Mouse (Mus musculus) Patski (cell line): ENCODE measurements around the gene Gm973. TPM values are rescaled to one million over a fixed set of nuclear protein-coding genes. Genes with fewer than 3 reads are reported as not detected.

Experiments
- ATAC-seq: fragments of 100-300 bp; one replicate; pipeline ENCODE4 v1.8.0; 2021
- CTCF ChIA-PET: fragments of 350-600 bp; sonication (Branson Sonifier 250); formaldehyde crosslinking; loops from one replicate; lab custom pipeline; 2022; ENCODE audit warnings: inconsistent platforms; lab: Charles Lee
- POLR2A ChIA-PET: fragments of 350-600 bp; sonication (Branson Sonifier 250); formaldehyde crosslinking; loops from one replicate; lab custom pipeline; 2022; ENCODE audit warnings: antibody characterized with exemption, inconsistent platforms; lab: Charles Lee
- DNase-seq: peaks from one replicate; pipeline ENCODE4 v3.0.0-alpha.2; 2011; ENCODE audit warnings: low read depth, low spot score
- H3K27me3 ChIP-seq: fragments of 371-371 bp; one replicate; pipeline ENCODE4 v1.5.1; 2021
- CTCF ChIP-seq: fragments of 100-300 bp; IDR thresholded peaks from one replicate; pipeline ENCODE4 v1.5.1; 2021
- in situ Hi-C: fragments of 300-500 bp; cut with MboI; formaldehyde crosslinking; loops from 3 replicates; pipeline ENCODE4 v1.11.1; 2018; ENCODE audit warnings: low pct_unique_long_range_greater_than_20kb, mixed read lengths
- polyA plus RNA-seq: library from polyadenylated mRNA; unstranded; gene quantifications from one replicate; pipeline ENCODE4 v1.2.3, GENCODE M21; 2021

Gene Gm973
- polyA plus RNA-seq, 1 experiment from 2014 or later = 0.13 TPM

DNA sequence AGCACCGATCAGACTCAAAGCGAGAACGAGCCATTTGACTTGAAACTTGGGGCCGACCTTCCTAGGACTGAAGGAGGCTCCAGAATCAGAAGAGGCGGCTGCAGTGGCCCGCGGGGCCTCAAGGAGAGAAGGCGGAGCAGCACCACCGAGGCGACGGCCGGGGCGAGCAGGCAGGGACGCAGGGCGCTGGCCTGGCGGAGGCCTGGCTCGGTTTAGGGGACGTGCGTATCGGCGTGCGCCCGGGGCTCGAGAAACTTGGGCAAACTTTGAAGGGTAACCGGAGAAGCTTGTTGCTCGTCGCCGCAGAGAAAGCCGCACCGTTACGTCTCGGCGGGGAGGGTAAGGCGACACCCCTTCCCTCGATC lies 33.8 kb upstream of the Gm973 start, which contains the start of gene Fzd7:
Fzd7 (plus strand) TSS at position 94 of the 365 bp plus-strand sequence.
- no peaks in the 10 kb centered on the region for H3K27me3 ChIP-seq
- TF ChIP-seq CTCF = no peak
- ChIA-PET POLR2A (interaction anchor here (1.3 to 1.6 kb wide), 2 partner anchors 10 to 101 kb away, joined by 3 to 4 read pairs; no protein-coding TSS in a partner anchor), CTCF (interaction anchor here (1.6 to 1.9 kb wide), 2 partner anchors 10 to 102 kb away, joined by 3 to 5 read pairs; no protein-coding TSS in a partner anchor)
- no peak for DNase-seq
- in situ Hi-C loops = no loop called here
- ATAC-seq = peak; percentile 46

DNA sequence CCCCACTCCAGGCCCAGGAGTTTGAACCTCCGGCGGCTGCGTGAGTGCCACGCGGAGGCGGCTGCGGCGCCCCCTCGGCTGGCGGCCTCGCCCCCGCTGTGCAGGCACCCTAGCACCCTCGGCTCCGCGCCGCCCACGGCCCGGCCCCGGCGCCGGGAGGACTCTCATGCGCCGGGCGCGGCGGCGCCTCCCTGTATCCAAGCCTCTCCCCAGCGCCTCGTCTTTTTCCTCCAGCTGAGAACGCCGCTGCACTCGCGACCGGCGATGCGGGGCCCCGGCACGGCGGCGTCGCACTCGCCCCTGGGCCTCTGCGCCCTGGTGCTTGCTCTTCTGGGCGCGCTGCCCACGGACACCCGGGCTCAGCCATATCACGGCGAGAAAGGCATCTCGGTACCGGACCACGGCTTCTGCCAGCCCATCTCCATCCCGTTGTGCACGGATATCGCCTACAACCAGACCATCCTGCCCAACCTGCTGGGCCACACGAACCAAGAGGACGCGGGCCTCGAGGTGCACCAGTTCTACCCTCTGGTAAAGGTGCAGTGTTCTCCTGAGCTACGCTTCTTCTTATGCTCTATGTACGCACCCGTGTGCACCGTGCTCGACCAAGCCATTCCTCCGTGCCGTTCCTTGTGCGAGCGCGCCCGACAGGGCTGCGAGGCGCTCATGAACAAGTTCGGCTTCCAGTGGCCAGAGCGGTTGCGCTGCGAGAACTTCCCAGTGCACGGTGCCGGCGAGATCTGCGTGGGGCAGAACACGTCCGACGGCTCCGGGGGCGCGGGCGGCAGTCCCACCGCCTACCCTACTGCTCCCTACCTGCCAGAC lies 33.2 kb upstream of the Gm973 start:
- ChIA-PET POLR2A (interaction anchor here (0.6 to 1.6 kb wide), 4 partner anchors 9 to 101 kb away, joined by 3 to 5 read pairs (median 4); no protein-coding TSS in a partner anchor), CTCF (interaction anchor here (1.9 kb wide), 1 partner anchor 101 kb away, joined by 5 read pairs; no protein-coding TSS in a partner anchor)
- TF ChIP-seq CTCF = no peak
- no peaks in the 10 kb centered on the region for H3K27me3 ChIP-seq
- DNase-seq = no peak
- in situ Hi-C loops = no loop called here
- ATAC-seq = peak; percentile 31

DNA sequence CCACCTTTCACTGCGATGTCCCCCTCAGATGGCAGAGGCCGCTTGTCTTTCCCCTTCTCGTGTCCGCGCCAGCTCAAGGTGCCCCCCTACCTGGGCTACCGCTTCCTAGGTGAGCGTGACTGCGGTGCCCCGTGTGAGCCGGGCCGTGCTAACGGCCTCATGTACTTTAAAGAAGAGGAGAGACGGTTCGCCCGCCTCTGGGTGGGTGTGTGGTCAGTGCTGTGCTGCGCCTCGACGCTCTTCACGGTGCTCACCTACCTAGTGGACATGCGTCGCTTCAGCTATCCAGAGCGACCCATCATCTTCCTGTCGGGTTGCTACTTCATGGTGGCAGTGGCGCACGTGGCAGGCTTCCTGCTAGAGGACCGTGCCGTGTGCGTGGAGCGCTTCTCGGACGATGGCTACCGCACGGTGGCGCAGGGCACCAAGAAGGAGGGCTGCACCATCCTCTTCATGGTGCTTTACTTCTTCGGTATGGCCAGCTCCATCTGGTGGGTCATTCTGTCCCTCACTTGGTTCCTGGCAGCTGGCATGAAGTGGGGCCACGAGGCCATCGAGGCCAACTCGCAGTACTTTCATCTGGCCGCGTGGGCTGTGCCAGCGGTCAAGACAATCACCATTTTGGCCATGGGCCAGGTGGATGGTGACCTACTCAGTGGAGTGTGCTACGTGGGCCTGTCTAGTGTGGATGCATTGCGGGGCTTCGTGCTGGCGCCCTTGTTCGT lies 32.4 kb upstream of the Gm973 start:
- ATAC-seq = no peak
- no peak for DNase-seq
- ChIA-PET CTCF (no interaction called here), POLR2A (no interaction called here)
- H3K27me3 ChIP-seq = no peaks in the 10 kb centered on the region
- in situ Hi-C loops = no loop called here
- no peak for TF ChIP-seq CTCF

DNA sequence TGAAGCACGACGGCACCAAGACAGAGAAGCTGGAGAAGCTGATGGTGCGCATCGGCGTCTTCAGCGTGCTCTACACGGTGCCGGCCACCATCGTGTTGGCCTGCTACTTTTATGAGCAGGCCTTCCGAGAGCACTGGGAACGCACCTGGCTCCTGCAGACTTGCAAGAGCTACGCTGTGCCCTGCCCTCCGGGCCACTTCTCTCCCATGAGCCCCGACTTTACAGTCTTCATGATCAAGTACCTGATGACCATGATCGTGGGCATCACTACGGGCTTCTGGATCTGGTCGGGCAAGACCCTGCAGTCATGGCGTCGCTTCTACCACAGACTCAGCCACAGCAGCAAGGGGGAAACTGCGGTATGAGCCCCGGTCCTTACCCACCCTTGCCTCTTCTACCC lies 31.8 kb upstream of the Gm973 start:
- ATAC-seq = no peak
- DNase-seq = no peak
- POLR2A ChIA-PET = interaction anchor here (0.6 kb wide), 2 partner anchors 28 to 168 kb away, joined by 5 read pairs; no protein-coding TSS in a partner anchor
- in situ Hi-C loops = no loop called here
- CTCF ChIA-PET = no interaction called here
- H3K27me3 ChIP-seq = no peaks in the 10 kb centered on the region
- TF ChIP-seq CTCF = no peak

DNA sequence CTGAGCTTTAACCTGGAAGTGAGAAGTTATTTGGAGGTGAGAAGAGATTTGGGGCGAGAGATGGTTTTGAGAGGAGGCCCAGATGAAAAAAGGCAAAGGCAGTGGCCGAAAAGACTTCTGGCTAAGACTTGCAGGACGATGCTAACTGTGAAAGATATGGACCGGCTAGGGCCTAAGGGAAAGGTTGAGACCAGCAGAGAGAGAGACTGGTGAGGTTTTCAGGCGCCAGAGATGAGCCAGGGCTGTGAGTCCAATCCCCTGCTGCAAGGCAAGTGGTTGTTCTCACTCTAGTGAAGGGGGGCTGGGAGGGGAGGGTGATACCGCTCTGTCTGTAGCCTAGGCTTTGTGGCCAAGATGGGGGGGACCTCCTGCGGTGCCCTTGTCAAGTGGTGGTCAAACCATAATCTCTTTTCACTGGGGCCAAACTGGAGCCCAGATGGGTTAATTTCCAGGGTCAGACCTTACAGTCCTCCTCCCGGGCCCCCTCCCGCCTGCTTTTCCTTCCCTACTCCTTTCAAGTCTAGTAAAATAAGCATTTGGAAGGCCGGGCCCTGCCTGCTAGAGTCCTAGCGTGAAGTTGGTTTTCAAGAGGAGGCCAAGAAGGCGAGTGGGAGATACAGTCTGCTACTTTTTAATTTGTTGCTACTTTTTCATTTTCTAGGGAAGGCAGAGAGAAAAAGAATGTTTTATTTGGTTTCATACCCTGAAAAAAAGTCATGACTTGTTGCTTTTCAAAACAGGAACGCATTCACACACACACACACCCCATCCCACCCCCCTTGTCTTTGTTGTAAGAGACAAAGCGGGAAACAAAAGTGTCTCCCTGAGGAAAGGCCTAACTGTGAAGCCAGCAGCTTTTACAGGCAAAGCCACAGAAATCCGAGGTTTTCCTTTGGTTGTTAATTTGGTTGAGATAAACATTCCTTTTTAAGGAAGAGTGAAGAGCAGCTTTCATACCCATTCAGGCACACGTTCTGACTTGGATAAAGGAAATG lies 31.0 kb upstream of the Gm973 start:
- in situ Hi-C loops = no loop called here
- POLR2A ChIA-PET = interaction anchor here (0.6 kb wide), 2 partner anchors 28 to 168 kb away, joined by 5 read pairs; no protein-coding TSS in a partner anchor
- DNase-seq = no peak
- no peak for ATAC-seq
- no peaks in the 10 kb centered on the region for H3K27me3 ChIP-seq
- TF ChIP-seq CTCF = no peak
- CTCF ChIA-PET = no interaction called here

DNA sequence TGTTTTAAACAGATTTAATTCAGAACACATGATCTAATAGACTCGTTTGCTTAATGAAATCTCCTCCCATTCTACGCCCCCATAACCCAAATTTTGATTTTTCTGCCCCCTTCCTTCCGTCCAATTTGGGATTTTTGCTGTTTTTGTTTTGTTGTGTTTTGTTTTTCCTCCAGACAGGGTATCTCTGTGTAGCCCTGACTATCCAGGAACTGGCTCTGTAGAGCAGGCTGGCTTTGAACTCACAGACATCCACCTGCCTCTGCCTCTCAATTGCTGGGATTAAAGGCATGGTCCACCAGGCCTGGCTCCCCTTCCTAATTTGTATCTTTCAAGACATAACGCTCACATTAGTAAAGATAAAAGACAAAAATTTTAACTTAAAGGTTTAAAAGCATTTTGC lies 30.3 kb upstream of the Gm973 start:
- DNase-seq (no peak), ATAC-seq (no peak)
- in situ Hi-C loops = no loop called here
- ChIA-PET POLR2A (no interaction called here), CTCF (no interaction called here)
- no peak for TF ChIP-seq CTCF
- H3K27me3 ChIP-seq = no peaks in the 10 kb centered on the region

DNA sequence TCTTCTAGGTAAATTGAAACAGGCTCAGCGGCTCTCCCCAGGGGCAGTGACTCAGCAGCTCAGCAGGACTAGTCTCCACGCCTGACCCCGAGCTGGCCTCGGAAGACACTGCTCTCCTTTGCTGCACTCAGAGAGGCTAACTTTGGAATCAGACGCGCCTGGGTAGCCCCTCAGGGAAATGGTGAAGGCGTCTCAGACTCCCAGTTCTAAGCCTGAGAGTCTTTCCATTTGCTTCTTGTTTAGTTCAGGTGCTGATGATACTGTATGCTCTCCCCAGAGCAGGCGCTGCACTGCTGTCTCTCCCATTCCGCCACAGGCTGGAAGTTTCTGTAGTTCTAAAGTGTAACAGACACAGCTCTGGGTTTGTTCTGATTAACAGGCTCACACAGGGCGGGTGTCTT lies 28.4 kb upstream of the Gm973 start:
- H3K27me3 ChIP-seq = no peaks in the 10 kb centered on the region
- ATAC-seq = peak; percentile 61
- no peak for DNase-seq
- no peak for TF ChIP-seq CTCF
- in situ Hi-C loops = no loop called here
- ChIA-PET CTCF (interaction anchor here (0.9 to 1.3 kb wide), 5 partner anchors 9 to 96 kb away, joined by 3 to 4 read pairs (median 3); partner anchors contain the start of gene Gm973), POLR2A (interaction anchor here (1.0 kb wide), 1 partner anchor 37 kb away, joined by 5 read pairs; no protein-coding TSS in a partner anchor)

DNA sequence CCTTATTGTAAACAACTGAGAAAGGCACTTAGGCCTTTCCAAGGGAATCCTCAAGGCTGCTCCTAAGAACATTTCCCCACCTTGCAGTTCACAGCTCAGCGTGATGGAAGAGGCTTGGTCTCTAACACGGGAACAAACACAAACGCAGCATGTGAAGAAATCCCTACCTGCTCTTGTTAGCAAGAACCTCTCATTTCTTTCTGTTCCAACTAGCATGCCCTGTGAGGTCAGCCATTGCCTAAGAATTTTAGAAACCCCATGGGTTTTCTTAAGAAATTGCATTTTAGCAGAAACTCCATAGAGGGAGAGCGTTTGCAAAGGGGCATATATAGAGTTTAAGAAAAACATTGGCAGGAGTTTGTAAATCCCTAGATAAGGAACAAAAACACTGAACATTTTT lies 27.6 kb upstream of the Gm973 start:
- no peak for DNase-seq
- CTCF ChIA-PET = interaction anchor here (1.2 to 1.3 kb wide), 2 partner anchors 27 to 95 kb away, joined by 3 to 4 read pairs; partner anchors contain the start of gene Gm973
- in situ Hi-C loops = no loop called here

DNA sequence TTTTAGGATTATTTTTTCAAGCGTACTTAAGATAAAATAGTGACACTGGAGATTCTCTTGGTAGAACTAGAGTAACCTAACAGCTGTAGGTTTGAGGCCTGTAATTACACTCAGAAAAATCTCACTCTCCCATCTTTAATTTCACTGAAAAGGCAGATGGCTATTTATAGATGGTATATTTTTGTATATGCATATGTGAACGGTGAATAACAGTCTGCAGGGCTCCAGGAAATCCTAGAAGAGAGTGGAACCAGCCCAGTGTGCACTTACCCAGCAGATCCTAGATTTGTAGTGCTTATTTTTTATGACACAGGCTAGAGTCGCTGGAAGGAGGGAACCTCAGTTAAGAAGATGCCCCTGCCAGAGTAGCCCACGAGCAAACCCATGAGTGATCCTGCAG lies 27.1 kb upstream of the Gm973 start:
- CTCF ChIA-PET = no interaction called here
- POLR2A ChIA-PET = no interaction called here
- DNase-seq (no peak), ATAC-seq (no peak)
- no peak for TF ChIP-seq CTCF
- no peaks in the 10 kb centered on the region for H3K27me3 ChIP-seq
- in situ Hi-C loops = no loop called here

More for the DNA sequence above, 27.6 kb upstream of the Gm973 start:
- no peak for TF ChIP-seq CTCF
- no peaks in the 10 kb centered on the region for H3K27me3 ChIP-seq
- POLR2A ChIA-PET = interaction anchor here (1.0 kb wide), 1 partner anchor 36 kb away, joined by 5 read pairs; no protein-coding TSS in a partner anchor
- ATAC-seq = no peak
